Mouse (Mus musculus): Measurements from ENCODE around the gene Yju2.

- TF ChIP-seq POLR2A (IDR thresholded peaks at IDR 0.05; ENCODE audit: borderline replicate concordance, insufficient read depth, low read length) = no peak
- no peak for TF ChIP-seq CTCF (IDR thresholded peaks at IDR 0.05; ENCODE audit: borderline replicate concordance, insufficient read depth, low read depth, low read length)
Measured at GRCm38 (mm10) chr17:55949400-55949799, 9.5 kb upstream of the Yju2 start, which contains the start of gene Zfp119b.
